Mouse (Mus musculus) kidney, adult 2 months (tissue): ENCODE results near the gene Cd19.

Experiments
- CTCF ChIP-seq: fragments of 200-500 bp; conservative IDR thresholded peaks from 2 replicates; pipeline ENCODE4 v1.5.1; 2011; ENCODE audit warnings: low read depth, mild to moderate bottlenecking, control low read depth, low read length, moderate library complexity, mixed read lengths; ENCODE audit not compliant: insufficient read depth, insufficient read length
- POLR2A ChIP-seq: fragments of 200-500 bp; IDR thresholded peaks from one replicate; pipeline ENCODE4 v1.6.1; 2011; ENCODE audit warnings: low read depth, low read length, control low read depth

DNA sequence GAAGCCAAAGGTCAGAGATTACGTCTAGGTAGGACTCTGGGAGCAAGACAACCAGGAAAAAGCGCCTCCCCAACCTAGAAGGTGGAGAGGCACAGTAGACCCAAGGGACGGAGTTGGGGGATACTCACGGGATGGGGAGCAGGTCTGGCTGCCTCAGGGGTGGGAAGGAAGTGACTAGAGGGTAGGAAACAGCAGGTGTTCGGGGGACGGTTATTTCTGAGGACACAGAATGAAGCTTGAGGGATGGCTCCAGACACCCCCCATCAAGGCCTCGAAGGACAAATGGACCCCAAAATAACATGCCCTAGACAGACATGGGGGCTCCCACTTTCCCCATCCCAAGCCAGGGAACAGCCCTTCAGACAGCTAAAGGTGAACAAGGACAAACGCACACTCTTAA, 46.3 kb downstream of the Cd19 start:
- TF ChIP-seq POLR2A (no peak), CTCF (no peak)
